20 mouse cellular contexts compared by ENCODE assay signal in the genomic region with DNA sequence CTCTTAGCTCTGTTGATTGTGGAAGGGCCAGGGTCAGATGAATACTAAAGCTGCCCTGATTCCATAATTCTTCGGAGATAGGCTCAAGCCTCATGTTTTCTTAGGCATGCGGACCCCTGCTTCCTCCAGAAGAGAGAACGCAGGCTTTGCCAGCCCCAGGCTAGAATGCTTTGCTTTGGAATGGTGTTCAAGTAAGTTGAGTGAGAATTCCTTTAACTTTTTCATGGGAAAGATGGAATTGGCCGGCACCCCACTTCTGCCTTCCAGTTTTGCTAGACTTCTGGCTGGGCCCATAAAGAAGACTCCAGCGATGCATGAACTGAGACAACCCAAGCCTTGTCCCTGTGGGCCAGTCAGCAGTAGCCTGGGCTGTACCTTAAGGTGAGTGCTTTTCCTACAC. TPM values are rescaled to one million over a fixed set of nuclear protein-coding genes. Genes with fewer than 3 reads are reported as not detected.
DNase-seq lines count a peak whose midpoint lies in the region; TF ChIP-seq lines count a peak whose summit lies in the region.
"Had no signal": no experiment of that assay in that cellular context is flagged by ENCODE, and none has a peak within 500 bp of the region (broad histone marks: within the 10 kb centered on the region; RNA-seq: fewer than 3 reads in every experiment).

No protein-coding gene starts in this region.

- no peaks in the 10 kb centered on the region for H3K36me3 ChIP-seq in kidney, adult 2 months (ENCODE audit: control insufficient read depth, insufficient read depth, low read length)
- H3K36me3 ChIP-seq: embryonic facial prominence, embryonic 13.5 days; hindbrain, embryonic 15.5 days; intestine, embryonic 15.5 days; limb, embryonic 15.5 days; midbrain, embryonic 15.5 days; neural tube, embryonic 15.5 days had no signal

- no peaks in the 10 kb centered on the region for H3K27me3 ChIP-seq in kidney, adult 2 months (replicated peaks; ENCODE audit: control insufficient read depth, insufficient read depth, low read length)
- H3K27me3 ChIP-seq: embryonic facial prominence, embryonic 13.5 days; hindbrain, embryonic 15.5 days; intestine, embryonic 15.5 days; limb, embryonic 15.5 days; midbrain, embryonic 15.5 days; neural tube, embryonic 15.5 days had no signal

- no peak for TF ChIP-seq CTCF in gastrocnemius, adult 2 months (IDR thresholded peaks at IDR 0.05)
- no peak for TF ChIP-seq CTCF in kidney, adult 2 months (conservative IDR thresholded peaks at IDR 0.05; ENCODE audit: insufficient read depth, insufficient read length, low read depth, low read length)

- DNase-seq in gastrocnemius, adult 2 months: peak; percentile 22
- DNase-seq in gastrocnemius, postnatal 25 days: no peak
- no peak for DNase-seq in kidney, adult 2 months
- DNase-seq in kidney, adult 9 months: no peak
- peak; percentile 12 for DNase-seq in right cerebral cortex, postnatal 4 days
- no peak for DNase-seq in right cerebral cortex, postnatal 36 days (ENCODE audit: low spot score in 2 of 2)
- DNase-seq in cerebellum, adult 9-10 months: no peak
- no peak for DNase-seq in frontal cortex, postnatal 36 days (ENCODE audit: low spot score in 2 of 2)
- DNase-seq: adrenal gland, postnatal 10 days; cerebellum, postnatal 10 days; layer of hippocampus, postnatal 36 days; thymus, postnatal 36 days had no signal

- peak overlapping the region; percentile 50 for H3K27ac ChIP-seq in gastrocnemius, adult 2 months
- H3K27ac ChIP-seq in kidney, adult 2 months (ENCODE audit: insufficient read depth, low read depth, low read length): peak overlapping the region; percentile 43
- H3K27ac ChIP-seq: embryonic facial prominence, embryonic 13.5 days; hindbrain, embryonic 15.5 days; intestine, embryonic 15.5 days; limb, embryonic 15.5 days; midbrain, embryonic 15.5 days; neural tube, embryonic 15.5 days had no signal

- intact Hi-C loops in gastrocnemius, adult 2 months (cut with DNase I): no loop called here

- 66% methylated on average over 5 of the region's 5 CpGs for WGBS in kidney, adult 2 months

- H3K4me1 ChIP-seq in kidney, adult 2 months (ENCODE audit: control insufficient read depth, insufficient read depth, low read length): no peaks in the 10 kb centered on the region
- H3K4me1 ChIP-seq: embryonic facial prominence, embryonic 13.5 days; hindbrain, embryonic 15.5 days; intestine, embryonic 15.5 days; megakaryocyte, embryonic 14.5 days; midbrain, embryonic 15.5 days; neural tube, embryonic 15.5 days had no signal

- TF ChIP-seq POLR2A in kidney, adult 2 months (IDR thresholded peaks at IDR 0.05; ENCODE audit: low read depth, low read length): no peak

- H3K4me3 ChIP-seq in gastrocnemius, adult 2 months: no peak overlapping the region
- no peak overlapping the region for H3K4me3 ChIP-seq in kidney, adult 2 months (ENCODE audit: insufficient read depth, low read depth, low read length)
- H3K4me3 ChIP-seq: embryonic facial prominence, embryonic 13.5 days; hindbrain, embryonic 15.5 days; intestine, embryonic 15.5 days; limb, embryonic 15.5 days; megakaryocyte, embryonic 14.5 days; midbrain, embryonic 15.5 days; myocyte; neural tube, embryonic 15.5 days had no signal

RNA-seq across cellular contexts. Expression of gene Gpr135, which starts 39.8 kb away (rescaled TPM):
- total RNA-seq in gastrocnemius, adult 2 months (2021): under 1 TPM; 0.13 to 0.14 TPM
- total RNA-seq in gastrocnemius, postnatal 25 days (2021): under 1 TPM; 0.20 to 0.32 TPM
- 3.0 and 5.5 TPM in 2 replicates for polyA plus RNA-seq in kidney, adult 2 months (2012; rRNA removed)

RNA-seq across cellular contexts. Expression of gene L3hypdh, which starts 54.1 kb away (rescaled TPM):
- total RNA-seq in gastrocnemius, adult 2 months (2021): 1 to 10 TPM in 1 of 2 experiments, under 1 TPM in 1; 0.56 to 1.2 TPM
- 1 to 10 TPM in 1 of 2 experiments, under 1 TPM in 1; 0.77 to 1.8 TPM for total RNA-seq in gastrocnemius, postnatal 25 days (2021)
- 35.4 and 49.9 TPM in 2 replicates for polyA plus RNA-seq in kidney, adult 2 months (2012; rRNA removed)

RNA-seq across cellular contexts. Expression of gene Jkamp, which starts 54.2 kb away (rescaled TPM):
- 10 to 100 TPM in 1 of 2 experiments, 1 to 10 TPM in 1; 9.5 to 10.3 TPM for total RNA-seq in gastrocnemius, adult 2 months (2021)
- 10 to 100 TPM in 1 of 2 experiments, 1 to 10 TPM in 1; 8.0 to 10.9 TPM for total RNA-seq in gastrocnemius, postnatal 25 days (2021)
- 104 and 114 TPM in 2 replicates for polyA plus RNA-seq in kidney, adult 2 months (2012; rRNA removed)

Comparison
In these comparisons a context has a peak if more than half of its experiments do, and no peak if none do; other contexts are left out.
1. DNase-seq: peak in gastrocnemius, adult 2 months (single experiment) and right cerebral cortex, postnatal 4 days (single experiment); none in gastrocnemius, postnatal 25 days (single experiment), kidney, adult 2 months (single experiment), kidney, adult 9 months (single experiment), right cerebral cortex, postnatal 36 days (0 of 2), cerebellum, adult 9-10 months (single experiment) and frontal cortex, postnatal 36 days (0 of 2).